Mouse (Mus musculus): ENCODE measurements around the gene Prpsap2.
A peak's percentile ranks its signal among the peaks of the same experiment; 100 is the strongest.

Gene Prpsap2

DNA sequence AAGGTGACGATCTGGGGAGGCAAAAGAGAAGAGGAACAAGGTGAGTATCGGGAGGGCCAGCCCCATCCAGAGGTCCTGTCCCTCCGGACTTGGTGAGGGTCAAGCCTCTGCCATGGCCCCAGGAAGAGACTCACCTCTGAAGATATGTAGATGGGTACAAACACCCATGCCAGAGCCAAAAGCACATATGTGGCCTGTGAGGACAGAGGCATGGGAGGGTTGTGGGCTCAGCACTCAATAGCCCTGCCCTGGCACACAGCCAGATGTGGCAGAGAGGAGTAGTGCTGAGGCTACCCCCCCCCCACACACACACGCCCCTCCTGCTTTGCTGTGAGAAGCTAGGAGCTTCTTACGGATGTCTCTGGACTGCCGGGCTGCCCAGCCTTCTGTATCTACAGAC is 46.8 kb downstream of the Prpsap2 start:
- no peak for DNase-seq (ENCODE audit: low read depth, low spot score)

DNA sequence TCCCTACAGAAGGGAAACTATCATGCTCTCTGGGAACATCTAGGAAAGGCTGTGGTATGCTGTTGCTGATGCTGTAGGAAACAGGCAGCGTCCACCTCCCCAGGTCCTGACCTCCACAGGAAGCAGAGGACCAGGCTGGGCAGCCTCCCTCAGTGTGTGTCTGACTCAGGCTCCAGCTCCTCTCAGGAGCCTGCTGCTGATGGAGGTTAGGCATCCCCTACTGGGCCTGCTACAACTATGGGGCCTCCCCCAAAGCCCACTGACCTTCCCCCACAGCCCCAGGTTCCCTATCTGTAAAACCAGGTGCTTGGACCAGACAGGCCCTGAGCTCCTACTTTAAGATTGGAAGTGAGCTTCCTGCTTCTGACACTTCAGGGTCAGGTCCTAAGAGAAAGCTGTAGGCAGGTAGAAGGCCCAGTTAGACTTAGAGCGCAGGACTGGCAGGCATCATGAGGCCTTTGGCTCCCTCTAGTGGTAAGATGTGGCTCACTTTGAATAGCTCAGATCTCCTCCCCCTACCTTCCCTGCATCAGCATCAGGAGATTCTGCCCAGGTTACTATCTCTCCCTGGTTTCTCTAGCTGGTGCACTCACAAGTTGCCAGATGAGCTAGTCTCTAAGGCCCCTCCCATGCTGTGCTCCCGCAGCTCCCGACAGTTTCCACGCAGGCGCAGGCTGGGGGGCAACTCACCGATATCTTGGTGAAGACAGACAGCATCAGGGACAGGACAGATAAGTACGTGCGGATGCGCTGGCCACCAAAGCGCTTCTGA is 47.4 kb downstream of the Prpsap2 start:
- DNase-seq (ENCODE audit: low read depth, low spot score): peak; percentile 95

DNA sequence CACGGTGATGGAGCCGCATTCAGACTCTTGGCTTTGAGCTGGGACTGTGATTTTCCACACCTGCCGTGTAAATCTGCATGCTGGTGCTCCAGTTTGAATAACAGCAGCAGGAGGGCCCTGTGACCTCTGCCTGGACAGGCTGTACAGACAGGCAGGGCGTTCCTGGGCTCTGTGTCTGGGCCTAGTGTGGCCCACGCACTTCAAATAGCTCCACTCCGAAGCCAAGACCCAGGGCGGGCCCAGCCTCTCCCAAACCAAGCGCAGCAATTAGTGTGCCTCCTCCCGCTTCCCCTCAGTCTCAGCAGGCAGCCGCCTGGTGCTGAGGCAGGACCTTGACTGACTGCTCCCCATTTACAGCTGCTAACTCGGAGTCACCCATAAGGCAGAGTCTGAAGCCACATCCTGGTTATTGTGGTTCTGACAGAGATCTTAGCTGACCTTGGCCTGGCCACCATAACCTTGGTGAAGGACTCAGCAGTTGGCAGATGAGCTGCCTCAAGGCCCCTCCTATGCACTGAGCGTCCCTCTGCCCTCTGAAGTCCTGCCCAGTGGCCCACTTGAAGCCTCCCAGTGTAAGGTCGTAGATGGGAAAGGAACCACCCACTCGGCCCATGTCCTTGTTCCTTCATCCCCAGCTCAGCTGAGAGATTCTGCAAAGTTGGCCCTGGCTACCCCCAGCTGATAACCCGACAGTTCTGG is 48.6 kb downstream of the Prpsap2 start:
- no peak for DNase-seq (ENCODE audit: low read depth, low spot score)

DNA sequence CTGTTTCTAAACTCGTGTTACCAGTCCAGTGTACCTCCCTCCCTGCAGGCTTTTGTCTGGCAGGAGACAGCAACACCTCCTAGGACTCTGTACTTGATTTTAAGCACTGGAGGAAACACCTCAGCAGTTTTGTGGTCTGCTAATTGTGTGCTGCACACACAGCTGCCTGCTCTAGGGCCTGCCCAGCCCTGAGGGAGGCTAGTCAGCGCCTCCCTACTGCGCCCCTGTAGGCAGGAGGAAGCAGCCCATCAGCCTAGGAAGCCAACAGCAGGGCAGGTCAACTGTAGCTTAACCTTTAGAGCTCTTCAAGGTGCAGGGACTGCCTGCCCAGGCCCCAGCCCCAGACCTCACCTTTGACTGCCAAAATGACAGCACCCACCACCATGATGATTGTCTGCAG is 53.0 kb downstream of the Prpsap2 start:
- DNase-seq (ENCODE audit: low read depth, low spot score): no peak

DNA sequence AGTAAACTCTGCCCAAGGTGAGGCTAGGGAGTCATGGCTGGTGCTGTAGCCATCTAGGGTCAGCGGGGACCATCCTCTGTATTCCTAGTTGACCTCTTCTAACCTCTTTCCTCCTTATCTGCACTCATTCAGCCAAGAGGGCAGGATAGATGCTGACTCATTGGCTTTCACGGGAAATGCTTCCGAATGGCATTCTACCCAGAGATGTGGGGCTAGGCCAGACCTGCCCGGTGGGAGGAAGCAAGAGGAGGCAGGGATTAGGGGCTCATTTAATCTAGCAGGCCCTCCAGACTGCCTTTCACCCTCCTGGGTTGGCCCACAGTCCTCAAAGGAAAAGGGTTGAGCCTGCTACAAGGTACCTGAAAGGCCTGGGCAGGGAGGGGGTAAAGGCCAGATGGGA is 55.7 kb downstream of the Prpsap2 start:
- DNase-seq (ENCODE audit: low read depth, low spot score): no peak

DNA sequence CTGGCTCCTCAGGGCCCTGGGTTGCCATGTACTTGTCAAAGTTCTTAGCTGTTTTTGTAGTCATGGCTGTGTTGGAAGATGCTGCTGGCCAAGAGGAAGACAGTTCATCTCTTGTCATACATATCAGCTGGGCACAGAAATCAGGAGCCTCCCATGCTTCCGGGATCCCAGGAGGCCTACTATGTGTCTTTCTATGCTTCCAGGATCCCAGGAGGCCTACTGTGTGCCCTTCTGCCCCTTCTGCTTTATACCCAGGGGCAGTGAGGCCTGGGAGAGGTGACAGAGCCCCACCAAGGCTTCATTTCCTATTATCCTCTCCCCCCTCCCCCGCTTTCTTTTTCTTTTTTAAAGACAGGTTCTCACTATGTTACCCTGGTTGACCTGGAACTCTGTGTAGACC is 56.3 kb downstream of the Prpsap2 start:
- DNase-seq (ENCODE audit: low read depth, low spot score): no peak

DNA sequence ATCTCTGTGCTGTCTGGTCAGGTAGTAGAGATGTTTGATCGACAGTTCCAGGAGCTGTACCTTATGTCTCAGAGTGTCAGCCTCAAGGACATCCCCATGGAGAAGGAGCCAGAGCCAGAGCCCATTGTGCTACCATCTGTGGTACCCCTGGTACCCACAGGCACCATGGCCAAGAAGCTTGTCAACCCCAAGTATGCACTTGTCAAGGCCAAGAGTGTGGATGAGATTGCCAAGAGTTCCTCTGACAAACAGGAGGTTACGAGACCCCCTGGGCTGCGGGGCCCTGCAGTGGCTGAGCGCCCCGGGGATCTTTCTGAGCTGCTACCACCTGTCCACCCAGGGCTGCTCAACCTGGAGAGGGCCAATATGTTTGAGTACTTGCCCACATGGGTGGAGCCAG is 59.4 kb downstream of the Prpsap2 start:
- DNase-seq (ENCODE audit: low read depth, low spot score): peak; percentile 22

DNA sequence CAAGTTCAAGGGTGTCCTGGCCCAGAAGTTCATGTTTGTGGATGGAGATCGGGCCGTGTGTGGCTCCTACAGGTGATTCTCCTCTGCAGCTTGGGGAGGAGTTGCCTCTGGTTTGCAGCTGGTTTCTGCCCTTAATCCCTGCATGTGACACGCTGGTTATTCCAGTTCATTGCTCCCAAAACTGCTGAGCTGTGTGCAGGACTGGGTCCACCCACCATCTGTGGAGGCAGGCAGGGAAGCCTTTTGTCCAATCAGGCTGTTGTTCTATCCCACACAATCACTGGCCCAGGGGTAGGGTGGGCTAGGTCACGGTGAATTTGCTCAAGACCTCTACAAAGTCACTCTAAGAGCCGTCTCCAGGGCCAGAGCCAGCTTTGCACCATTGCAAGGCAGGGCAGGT is 60.2 kb downstream of the Prpsap2 start:
- DNase-seq (ENCODE audit: low read depth, low spot score): no peak

DNA sequence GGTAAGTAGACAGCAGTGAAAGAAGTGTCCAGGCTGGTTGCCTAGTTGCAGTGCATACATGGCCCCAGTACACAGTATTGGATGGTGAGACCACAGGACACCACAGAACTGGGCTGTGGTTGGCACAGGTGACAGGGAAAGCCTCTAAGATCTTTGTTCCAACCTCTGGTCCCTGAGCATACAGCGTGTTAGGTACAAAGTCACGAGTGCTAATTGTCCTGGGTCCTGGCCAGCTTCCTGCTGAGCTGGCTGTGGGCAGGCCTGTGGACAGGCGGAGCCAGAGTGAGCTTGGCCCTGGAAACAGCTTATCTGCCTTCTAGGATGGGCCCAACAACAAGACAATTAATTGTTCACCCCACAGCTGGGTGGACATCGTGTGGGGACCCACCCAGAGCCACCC is 62.0 kb downstream of the Prpsap2 start:
- peak; percentile 52 for DNase-seq (ENCODE audit: low read depth, low spot score)

DNA sequence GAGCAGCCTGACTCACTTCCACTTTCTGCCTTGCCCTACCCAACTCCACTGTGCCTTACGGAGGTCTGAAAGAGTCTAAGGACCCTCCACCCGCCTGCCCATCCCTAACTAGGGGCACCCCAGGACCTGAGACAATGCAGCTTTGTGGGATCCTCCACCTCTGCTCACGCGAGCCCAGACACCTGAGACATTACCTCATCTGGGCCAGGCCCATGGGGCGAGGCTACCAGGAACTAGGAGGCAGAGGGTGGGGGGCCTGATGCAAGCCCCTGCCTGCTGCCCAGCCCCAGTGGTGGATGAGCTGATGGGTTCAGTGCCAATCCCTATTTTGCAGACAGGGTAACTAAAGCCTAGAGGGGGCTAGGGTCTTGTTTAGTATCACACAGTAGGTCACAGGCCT is 62.4 kb downstream of the Prpsap2 start:
- DNase-seq (ENCODE audit: low read depth, low spot score): no peak

DNA sequence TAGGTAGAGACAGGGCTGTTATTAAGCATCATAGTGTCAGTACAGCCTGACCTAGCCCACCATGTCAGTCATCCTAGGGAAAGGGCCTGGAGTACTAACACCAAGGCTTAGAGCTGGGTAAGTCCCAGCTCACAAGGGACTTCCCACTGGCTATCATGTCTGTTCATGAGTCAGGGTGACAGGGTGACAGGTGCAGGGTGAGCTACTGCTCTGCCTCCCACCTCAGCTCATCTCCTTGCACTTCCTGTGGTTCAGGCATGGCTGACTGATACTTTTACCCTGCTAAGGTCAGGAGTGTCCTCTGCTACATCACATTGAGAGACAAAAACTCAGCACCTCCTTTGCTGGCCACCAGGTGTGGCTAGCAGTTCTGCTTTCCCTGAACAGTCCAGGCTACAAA is 63.0 kb downstream of the Prpsap2 start:
- DNase-seq (ENCODE audit: low read depth, low spot score): no peak

DNA sequence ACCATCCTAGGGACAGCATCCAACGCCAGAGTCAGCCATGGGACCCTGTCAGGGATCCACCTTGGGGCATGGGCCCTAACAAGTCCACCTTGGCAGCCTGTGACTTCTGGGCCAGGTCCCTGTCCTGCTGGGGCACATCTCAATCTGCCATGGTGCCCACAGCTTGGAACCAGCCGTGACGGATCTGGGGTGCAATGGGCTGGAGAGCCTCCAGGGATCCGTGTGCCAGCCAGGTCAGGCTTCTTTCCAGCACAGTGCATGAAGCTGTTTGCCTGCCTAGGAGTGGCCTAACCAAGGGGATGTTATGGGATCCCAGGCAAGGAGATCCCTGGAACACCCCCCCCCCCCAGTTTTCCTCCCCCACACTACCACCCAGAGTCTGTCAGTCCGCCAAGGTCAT is 68.9 kb downstream of the Prpsap2 start:
- DNase-seq (ENCODE audit: low read depth, low spot score): peak; percentile 54

DNA sequence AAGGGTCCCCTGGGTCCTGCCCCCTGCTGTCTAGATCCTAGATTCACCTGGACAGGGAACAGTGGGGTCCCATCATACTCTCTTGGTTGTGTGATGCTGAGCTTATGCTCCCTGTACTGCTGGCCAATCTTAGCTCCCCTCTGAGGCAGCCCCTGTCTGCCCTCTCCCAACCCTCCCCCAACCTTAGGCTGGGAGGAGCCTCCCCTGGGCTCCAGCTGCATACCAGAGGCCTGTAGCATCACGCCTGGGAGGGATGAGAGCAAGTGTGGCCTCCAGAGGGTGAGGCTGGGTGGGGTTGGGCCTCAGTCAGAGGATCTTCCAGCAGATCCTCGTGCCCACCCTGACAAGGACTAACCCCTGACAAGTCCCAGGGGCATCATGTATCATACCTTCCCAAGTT is 74.3 kb downstream of the Prpsap2 start:
- DNase-seq (ENCODE audit: low read depth, low spot score): no peak

DNA sequence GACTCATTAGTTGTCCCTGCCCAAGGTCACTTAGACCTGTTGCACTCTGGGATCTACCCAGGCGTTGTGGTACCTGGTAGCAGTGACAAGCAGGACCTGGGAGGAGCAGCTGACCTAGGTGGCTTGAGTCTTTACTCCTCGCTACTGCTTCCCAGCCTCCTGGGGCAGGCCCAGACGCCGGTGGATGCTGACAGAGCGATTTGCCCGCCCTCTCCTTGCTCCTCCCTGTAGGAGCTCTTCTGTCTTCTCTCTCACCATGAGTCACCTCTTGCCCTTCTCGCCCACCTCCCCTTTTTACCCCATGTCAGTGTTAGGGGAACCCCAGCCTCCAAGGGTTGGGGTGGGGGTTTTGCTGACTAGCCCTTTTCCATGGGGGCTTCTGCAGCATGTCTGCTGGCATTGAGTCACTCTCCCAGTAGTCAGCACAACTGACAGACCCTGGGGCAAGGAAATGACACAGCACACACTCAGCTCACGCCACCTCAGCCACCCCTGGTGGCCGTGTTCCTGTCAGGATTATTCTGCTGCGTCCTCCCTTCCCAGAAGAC is 74.9 kb downstream of the Prpsap2 start:
- DNase-seq (ENCODE audit: low read depth, low spot score): no peak

DNA sequence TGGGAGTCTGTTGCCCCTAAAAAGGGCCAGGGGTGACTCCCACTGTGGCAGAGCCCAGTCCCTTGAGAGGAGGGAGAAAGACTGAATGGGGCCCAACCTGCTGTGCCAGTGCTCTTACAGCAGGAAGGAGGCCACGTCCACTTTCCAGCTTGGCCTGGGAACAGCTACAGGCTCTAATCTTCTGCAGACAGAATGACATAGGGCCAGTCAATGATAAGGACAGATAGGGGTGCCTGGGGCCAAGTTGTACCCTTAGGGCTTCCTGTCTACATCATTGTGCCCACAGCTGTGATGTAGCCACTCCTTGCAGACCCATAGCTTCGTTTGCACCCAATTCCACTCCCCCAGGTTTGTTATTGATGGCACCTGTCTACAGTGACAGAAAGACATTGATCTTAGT is 75.7 kb downstream of the Prpsap2 start:
- DNase-seq (ENCODE audit: low read depth, low spot score): no peak

DNA sequence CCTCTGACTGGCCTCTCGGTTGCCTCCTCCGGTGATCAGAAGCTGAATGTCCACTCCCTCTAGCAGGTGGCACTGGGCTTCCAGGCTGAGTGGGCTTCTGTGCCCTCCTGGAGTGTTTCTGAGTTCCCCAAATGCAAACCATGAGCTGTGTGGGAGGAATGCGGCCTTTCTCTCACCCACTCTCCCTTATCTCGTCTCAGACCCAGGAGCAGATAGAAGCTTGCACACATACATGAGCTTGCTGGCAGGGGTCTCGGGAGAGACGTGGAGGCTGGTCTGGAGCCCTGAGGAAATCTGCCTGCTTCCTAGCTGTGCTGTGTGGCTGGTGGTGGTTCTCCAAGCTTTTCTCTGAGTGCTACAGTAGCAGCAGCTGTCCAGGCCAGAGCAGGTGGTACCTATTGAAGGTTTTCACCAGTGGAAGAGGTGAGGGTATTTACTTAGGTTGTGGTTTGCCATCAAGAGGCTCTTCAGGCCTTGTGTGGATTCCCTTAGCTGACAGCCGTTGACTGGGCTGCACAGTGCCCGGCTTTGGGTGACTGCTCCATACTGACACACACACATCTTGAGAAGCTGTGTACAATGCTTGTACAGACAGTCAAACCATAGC is 76.7 kb downstream of the Prpsap2 start:
- DNase-seq (ENCODE audit: low read depth, low spot score): no peak

DNA sequence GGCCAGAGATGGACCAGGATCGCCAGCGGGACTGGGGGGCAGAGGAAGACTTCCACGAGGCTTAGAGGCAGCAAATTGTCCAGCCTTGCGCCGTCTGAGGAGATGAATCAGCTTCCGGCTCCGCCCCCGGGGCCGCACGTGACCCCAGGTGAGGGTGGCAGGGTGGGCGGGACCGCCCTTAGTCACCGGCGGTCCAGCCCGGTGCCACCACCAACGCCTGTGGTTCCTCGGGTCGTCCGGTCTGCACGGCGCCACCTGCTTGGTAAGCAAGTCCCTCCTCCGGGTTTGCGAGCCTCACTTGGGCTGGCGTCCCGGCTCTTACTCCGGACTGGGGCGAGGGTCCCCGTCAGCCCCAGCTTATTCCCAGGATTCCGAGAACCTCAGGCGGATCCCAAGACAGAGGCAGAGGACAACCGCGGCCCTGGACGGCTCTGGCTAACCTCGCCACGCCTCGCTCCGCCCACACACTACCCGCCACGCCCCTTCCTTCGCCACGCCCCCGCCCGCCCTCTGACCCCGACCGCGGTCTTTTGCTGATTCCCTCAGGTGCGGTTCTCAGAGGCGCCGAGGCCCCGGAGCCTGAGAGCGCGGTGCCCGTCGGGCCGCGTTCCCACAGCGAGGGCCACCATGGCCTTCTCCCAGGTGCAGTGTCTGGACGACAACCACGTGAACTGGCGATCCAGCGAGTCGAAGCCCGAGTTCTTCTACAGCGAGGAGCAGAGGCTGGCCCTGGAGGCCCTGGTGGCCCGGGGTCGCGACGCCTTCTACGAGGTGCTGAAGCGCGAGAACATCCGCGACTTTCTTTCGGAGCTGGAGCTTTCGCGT is 77.8 kb downstream of the Prpsap2 start, which contains the start of gene Fam83g:
Fam83g (plus strand) TSS at position 185 of the 825 bp plus-strand sequence.
- DNase-seq (ENCODE audit: low read depth, low spot score): no peak

All from brain, adult 2 months (tissue).